Mouse (Mus musculus) activated CD4-positive, CD25-positive, alpha-beta regulatory T cell, adult 9 weeks (primary cell): ENCODE data around the gene Ubqln4. TPM values are rescaled to one million over a fixed set of nuclear protein-coding genes. Genes with fewer than 3 reads are reported as not detected.

Experiments used
- polyA plus RNA-seq: library from polyadenylated mRNA; unstranded; fragments of 100-300 nt; shearing (Covaris generic); gene quantifications from one replicate; pipeline ENCODE4 v1.2.1, GENCODE M21; 2017

Gene Ubqln4
- 49.3 TPM for polyA plus RNA-seq

DNA sequence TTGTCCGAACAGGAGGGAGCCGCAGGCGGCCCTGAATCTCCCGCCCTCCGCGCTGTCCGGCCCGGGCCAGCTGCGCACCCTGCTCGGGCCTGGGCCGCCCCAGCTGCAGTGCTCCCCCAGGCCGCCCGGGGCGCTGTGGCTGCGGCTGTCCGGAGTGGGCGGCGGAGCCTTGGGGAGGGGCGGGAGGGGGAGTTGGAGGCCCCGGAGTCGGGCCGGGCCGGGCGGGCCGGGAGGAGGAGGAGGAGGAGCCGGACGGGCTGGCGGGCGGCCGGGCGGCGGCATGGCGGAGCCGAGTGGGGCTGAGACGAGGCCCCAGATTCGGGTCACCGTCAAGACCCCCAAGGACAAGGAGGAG, at the start of gene Ubqln4:
Gene Ubqln4 (plus strand): TSS at position 234 of the 355 bp plus-strand sequence.

DNA sequence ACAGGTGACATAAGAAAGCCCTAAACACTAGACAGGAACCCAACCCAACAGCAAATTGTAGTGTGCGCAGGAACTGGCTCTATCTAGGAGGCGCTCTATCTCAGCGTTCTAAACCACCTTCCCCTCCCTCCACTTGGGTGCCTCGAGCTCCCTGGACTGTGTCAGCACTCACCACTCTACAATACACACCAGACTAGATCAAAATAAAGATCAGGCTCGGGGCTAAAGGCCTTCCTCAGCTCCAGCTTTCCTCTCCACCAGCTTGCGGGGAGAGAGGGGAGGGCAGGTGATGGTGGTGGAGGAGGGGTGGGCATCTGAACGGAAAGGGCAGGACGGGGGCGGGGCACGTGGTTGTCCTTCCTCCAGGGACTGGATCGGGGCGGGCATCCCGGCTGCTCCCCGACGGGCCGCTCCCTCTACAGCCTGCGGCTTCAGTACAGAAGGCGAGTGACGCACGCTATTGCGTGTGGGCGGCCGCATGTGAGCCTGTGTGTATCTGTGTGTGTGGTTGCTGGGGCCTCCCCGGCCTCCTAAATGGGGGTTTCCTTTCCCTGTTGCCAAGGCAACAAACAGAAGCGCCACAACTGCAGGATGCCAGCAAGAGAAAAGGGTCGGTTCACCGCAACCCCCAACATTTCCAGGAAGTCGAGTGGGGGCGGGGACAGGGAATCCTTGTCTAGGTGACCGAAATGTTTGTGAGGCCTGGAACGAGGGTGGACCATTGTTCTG, 43.7 kb upstream of the Ubqln4 start, which contains the start of gene Lmna:
Gene Lmna (minus strand): TSS at position 265 of the 729 bp plus-strand sequence.

DNA sequence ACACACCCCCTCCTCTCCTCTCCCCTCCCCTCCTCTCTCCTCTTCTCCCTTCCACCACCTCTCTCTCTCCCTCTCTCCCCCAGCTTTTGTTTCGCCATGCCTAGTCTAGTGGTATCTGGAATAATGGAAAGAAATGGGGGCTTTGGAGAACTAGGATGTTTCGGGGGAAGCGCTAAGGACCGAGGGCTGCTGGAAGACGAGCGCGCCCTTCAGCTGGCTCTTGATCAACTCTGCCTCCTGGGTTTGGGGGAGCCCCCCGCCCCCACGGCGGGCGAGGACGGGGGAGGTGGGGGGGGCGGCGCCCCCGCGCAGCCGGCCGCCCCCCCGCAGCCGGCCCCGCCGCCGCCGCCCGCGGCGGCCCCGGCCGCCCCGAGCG, 21.3 kb upstream of the Ubqln4 start, which contains the start of gene Mex3a:
Gene Mex3a (plus strand): TSS at position 97 of the 376 bp plus-strand sequence.

DNA sequence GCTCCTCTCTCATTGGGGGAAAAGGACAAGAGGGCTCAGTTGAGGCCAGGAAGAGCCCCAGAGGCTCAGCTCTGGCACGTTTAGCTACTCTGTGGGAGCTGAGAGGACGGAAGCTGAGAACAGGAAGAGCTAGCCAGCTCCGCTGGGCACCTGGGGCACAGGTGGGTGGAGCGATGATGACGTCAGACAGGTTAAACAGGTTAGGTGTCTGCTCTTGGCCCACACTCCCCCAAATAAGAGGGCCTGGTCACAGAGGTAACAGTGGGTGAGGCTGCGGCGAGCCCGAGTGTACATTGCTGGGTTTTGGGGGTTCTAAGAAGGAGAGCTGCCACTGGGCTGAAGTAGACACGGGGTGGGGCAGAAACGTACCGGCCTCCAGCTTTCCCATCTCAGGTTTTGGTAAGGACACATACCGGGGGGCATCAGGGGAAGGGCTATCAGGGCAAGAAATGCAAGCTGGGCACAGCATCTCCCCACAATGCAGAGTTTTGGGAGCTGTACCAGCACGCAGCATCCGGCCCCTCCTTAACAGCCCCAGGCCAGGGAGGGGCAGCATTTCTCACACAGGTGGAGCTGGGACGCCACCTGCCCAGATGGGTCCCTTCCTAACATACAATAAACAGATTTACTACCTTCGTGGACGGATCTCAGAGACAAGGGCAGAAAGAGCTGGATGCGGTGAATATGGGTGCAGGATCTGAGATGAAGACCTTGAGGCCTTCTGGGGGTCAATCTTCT, 5.2 kb upstream of the Ubqln4 start, which contains the start of gene Rab25:
Gene Rab25 (minus strand): TSS at position 121 of the 738 bp plus-strand sequence.

GRCm38 (mm10) chr3:88552676-88553524, 658 bp upstream of the Ubqln4 start, which contains the start of gene Lamtor2:
TSS of gene Lamtor2 (minus strand) at chr3:88553074.

DNA sequence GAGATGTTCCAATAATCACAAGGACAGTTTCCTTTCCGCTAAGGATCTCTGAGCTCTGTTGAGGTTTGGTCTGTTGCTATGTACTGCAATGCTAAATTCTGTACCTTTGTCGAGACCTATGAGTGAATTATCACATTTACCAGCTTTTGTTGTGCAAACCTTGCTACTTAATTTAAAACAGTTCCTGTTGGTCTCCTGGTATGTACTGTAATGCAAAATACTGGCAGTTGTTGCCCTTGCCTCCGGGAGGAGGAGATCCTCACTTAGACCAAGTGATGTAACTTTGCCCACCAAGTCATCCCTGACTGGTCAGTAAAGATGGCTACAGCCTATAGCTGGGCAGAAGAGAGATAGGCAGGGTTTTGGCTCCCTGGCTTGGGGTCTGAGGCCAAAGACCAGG, 22.0 kb downstream of the Ubqln4 start, which contains the start of gene Ssr2:
Gene Ssr2 (plus strand): TSS at position 337 of the 400 bp plus-strand sequence.

GRCm38 (mm10) chr3:88605666-88606065, 52.1 kb downstream of the Ubqln4 start, which contains the start of gene Arhgef2:
TSS of gene Arhgef2 (plus strand) at chr3:88605966.

Other genes with a start within 250 kb of the Ubqln4 start
- 422 TPM for gene Glmp, start 228.7 kb upstream of the Ubqln4 start, polyA plus RNA-seq
- 1.4 TPM for gene Tmem79, start 217.6 kb upstream of the Ubqln4 start, polyA plus RNA-seq
- gene Smg5, start 217.5 kb upstream of the Ubqln4 start, polyA plus RNA-seq = 53.1 TPM
- not detected for gene Paqr6, start 189.2 kb upstream of the Ubqln4 start, polyA plus RNA-seq
- not detected for gene Bglap3, start 181.0 kb upstream of the Ubqln4 start, polyA plus RNA-seq
- gene Bglap2, start 175.1 kb upstream of the Ubqln4 start, polyA plus RNA-seq = not detected
- not detected for gene Bglap, start 169.3 kb upstream of the Ubqln4 start, polyA plus RNA-seq
- 34.7 TPM for gene Pmf1, start 143.4 kb upstream of the Ubqln4 start, polyA plus RNA-seq
- 21.2 TPM for gene Slc25a44, start 128.6 kb upstream of the Ubqln4 start, polyA plus RNA-seq
- 33.9 TPM for gene Sema4a, start 92.6 kb upstream of the Ubqln4 start, polyA plus RNA-seq
- gene Lmna, start 43.8 kb upstream of the Ubqln4 start, polyA plus RNA-seq = 12.2 TPM
- 0.26 TPM for gene Mex3a, start 21.4 kb upstream of the Ubqln4 start, polyA plus RNA-seq
- not detected for gene Rab25, start 5.5 kb upstream of the Ubqln4 start, polyA plus RNA-seq
- gene Lamtor2, start 684 bp upstream of the Ubqln4 start, polyA plus RNA-seq = 198 TPM
- gene Ssr2, start 22.1 kb downstream of the Ubqln4 start, polyA plus RNA-seq = 136 TPM
- 127 TPM for gene Arhgef2, start 52.2 kb downstream of the Ubqln4 start, polyA plus RNA-seq
- not detected for gene Rxfp4, start 99.4 kb downstream of the Ubqln4 start, polyA plus RNA-seq
- gene Khdc4, start 132.0 kb downstream of the Ubqln4 start, polyA plus RNA-seq = 74.1 TPM
- gene Rit1, start 163.1 kb downstream of the Ubqln4 start, polyA plus RNA-seq = 60.1 TPM
- gene Syt11, start 221.4 kb downstream of the Ubqln4 start, polyA plus RNA-seq = 94.0 TPM